Mouse (Mus musculus) stomach, embryonic 15.5 days (tissue): Measurements from ENCODE around the gene Gfra4. TPM values are rescaled to one million over a fixed set of nuclear protein-coding genes. Genes with fewer than 3 reads are reported as not detected.
A peak's percentile ranks its signal among the peaks of the same experiment; 100 is the strongest.

Source experiments
- ATAC-seq: fragments of 200-750 bp; cut with Nextera tagmentation; 2 replicates; pipeline ENCODE4 v1.8.0; 2017; ENCODE audit warnings: low read depth, moderate number of reproducible peaks, moderate TSS enrichment; ENCODE audit not compliant: insufficient read depth, low FRiP score
- H3K27ac ChIP-seq: fragments of 300-500 bp; sonication (generic); 2 replicates; pipeline ENCODE4 v1.5.1; 2015; ENCODE audit warnings: mild to moderate bottlenecking, inconsistent platforms
- H3K27me3 ChIP-seq: fragments of 300-500 bp; sonication (generic); replicated peaks from 2 replicates; pipeline ENCODE4 v1.6.1; 2015; ENCODE audit warnings: inconsistent platforms
- H3K36me3 ChIP-seq: fragments of 300-500 bp; sonication (generic); 2 replicates; pipeline ENCODE4 v1.6.1; 2015; ENCODE audit warnings: inconsistent platforms
- H3K4me1 ChIP-seq: fragments of 300-500 bp; sonication (generic); 2 replicates; pipeline ENCODE4 v1.6.1; 2015; ENCODE audit warnings: inconsistent platforms
- H3K4me2 ChIP-seq: fragments of 300-500 bp; sonication (generic); 2 replicates; pipeline ENCODE4 v1.6.1; 2015; ENCODE audit warnings: mild to moderate bottlenecking, inconsistent platforms
- H3K4me3 ChIP-seq: fragments of 300-500 bp; sonication (generic); replicated peaks from 2 replicates; pipeline ENCODE4 v1.5.1; 2015; ENCODE audit warnings: inconsistent platforms
- H3K9ac ChIP-seq: fragments of 300-500 bp; sonication (generic); 2 replicates; pipeline ENCODE4 v1.6.1; 2015; ENCODE audit warnings: inconsistent platforms
- H3K9me3 ChIP-seq: fragments of 300-500 bp; sonication (generic); 2 replicates; pipeline ENCODE4 v1.6.1; 2016; ENCODE audit warnings: inconsistent platforms
- WGBS: fragments of 180-500 bp; shearing (Covaris S2); methylation state at CpG from one replicate; pipeline ENCODE4 v1.1.7; 2015; 5-methylcytosine and 5-hydroxymethylcytosine counted together
- polyA plus RNA-seq: library from polyadenylated mRNA; unstranded; fragments of >200 nt; fragmentation: Nextera tagmentation; extraction: Ambion mirVana; gene quantifications from 2 replicates; pipeline ENCODE4 v1.2.1, GENCODE M21; 2015

Gfra4 gene
- polyA plus RNA-seq, 1 experiment from 2014 or later = 12.7 TPM

DNA sequence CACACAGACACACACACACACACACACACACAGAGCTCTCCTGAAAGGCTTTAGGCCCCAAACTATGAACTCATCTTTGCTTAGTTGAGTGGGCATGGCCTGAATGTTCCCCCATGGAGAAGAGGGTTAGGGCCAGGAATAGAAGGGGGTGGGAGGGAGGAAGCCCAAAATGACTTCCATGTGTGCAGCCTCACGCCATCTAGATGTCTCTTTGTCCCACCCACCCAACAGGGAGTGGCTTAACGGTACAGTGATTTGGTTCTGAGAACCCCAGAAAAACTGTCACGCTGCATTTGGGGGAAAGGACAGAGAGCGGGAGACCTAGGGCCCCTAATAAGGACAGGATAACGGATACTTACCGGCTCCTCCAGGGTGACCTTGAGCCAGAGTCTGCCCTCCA lies 17.9 kb upstream of the Gfra4 start:
- H3K4me3 ChIP-seq = no peak overlapping the region
- peaks cover 21% of the 10 kb centered on the region for H3K4me1 ChIP-seq
- no peak overlapping the region for H3K9ac ChIP-seq
- H3K9me3 ChIP-seq = no peaks in the 10 kb centered on the region
- peaks cover 23% of the 10 kb centered on the region for H3K27me3 ChIP-seq
- no peak overlapping the region for H3K4me2 ChIP-seq
- ATAC-seq = no peak
- WGBS = 67% methylated on average over 6 of the region's 6 CpGs
- H3K36me3 ChIP-seq = no peaks in the 10 kb centered on the region
- no peak overlapping the region for H3K27ac ChIP-seq

GRCm38 (mm10) chr2:131059781-131060540 lies 17.1 kb upstream of the Gfra4 start:
- ATAC-seq = no peak
- no peak overlapping the region for H3K27ac ChIP-seq

DNA sequence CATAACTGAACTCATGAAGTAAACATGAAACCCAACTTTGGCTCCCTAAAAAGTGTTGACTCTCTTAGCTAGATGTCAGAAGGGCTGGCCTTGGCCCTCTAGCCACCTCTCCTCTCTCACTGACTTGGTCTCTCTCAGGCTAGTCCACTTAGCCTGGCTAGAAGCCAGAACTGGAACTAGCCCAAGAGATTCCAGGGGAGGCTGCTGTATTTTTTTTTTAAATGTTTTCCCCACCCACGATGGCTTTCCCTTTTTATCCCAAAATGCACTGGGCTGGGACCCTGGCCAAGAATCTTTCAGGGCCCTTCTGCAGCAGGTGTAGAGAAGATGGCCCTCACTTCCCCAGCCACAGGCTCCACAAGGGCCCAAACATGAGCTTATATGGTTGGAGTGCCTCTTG lies 16.5 kb upstream of the Gfra4 start:
- H3K9me3 ChIP-seq = no peaks in the 10 kb centered on the region
- ATAC-seq = no peak
- no peak overlapping the region for H3K27ac ChIP-seq
- H3K27me3 ChIP-seq = peaks cover 33% of the 10 kb centered on the region
- no peaks in the 10 kb centered on the region for H3K36me3 ChIP-seq
- H3K9ac ChIP-seq = no peak overlapping the region
- no peak overlapping the region for H3K4me2 ChIP-seq
- no peak overlapping the region for H3K4me3 ChIP-seq
- 17% methylated on average over 1 of the region's 1 CpGs for WGBS
- peaks cover 32% of the 10 kb centered on the region for H3K4me1 ChIP-seq

More at GRCm38 (mm10) chr2:131059781-131060540, 17.1 kb upstream of the Gfra4 start:
- Histone ChIP-seq H3K4me1 (peaks cover 27% of the 10 kb centered on the region), H3K27me3 (peaks cover 30% of the 10 kb centered on the region), H3K9me3 (no peaks in the 10 kb centered on the region), H3K4me2 (no peak overlapping the region), H3K36me3 (no peaks in the 10 kb centered on the region), H3K4me3 (no peak overlapping the region), H3K9ac (no peak overlapping the region)
- WGBS = 69% methylated on average over 9 of the region's 9 CpGs

DNA sequence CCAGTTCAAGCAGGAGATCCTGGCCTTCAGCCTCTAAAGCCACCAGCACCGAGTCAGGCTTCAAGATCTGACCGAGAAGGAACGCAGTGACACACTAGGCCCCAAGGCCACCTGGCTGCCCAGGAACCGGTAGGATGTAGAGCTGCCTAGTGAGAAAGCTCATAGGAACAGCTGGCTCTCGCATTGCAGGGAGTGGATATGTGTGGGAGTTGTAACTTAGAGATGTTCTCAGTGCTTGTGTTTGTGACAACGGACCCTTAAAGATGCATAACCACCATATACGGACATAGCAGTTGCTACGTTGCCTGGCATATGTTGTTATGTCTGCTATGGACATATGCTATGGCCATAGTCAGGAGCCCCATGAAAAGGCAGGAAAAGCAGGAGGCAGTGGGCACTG lies 15.8 kb upstream of the Gfra4 start:
- Histone ChIP-seq H3K4me1 (peaks cover 39% of the 10 kb centered on the region), H3K27me3 (peaks cover 38% of the 10 kb centered on the region), H3K27ac (no peak overlapping the region), H3K9ac (no peak overlapping the region), H3K4me2 (no peak overlapping the region), H3K9me3 (no peaks in the 10 kb centered on the region), H3K4me3 (no peak overlapping the region), H3K36me3 (no peaks in the 10 kb centered on the region)
- 87% methylated on average over 8 of the region's 8 CpGs for WGBS
- ATAC-seq = no peak

DNA sequence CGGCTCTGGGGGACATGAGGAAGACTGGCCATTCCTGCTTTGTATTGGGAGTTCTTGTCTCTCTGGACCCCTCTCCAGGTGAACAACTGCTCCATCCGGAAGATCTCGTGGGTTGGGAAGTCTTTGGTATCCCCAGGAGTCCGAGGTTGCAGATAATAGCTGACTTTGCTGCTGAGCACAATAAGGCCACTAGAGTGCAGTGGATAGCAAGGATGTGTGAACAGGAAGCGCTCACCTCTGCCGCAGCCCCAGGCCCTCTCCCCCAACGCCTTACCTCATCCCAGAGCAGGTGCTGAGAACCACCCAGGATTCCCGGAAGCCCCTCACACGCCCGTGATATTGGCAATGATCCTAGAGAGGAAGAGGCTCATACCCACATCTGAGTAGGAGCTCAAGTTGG lies 13.3 kb upstream of the Gfra4 start:
- WGBS = 4% methylated on average over 10 of the region's 10 CpGs
- Histone ChIP-seq H3K27me3 (peaks cover 38% of the 10 kb centered on the region), H3K4me3 (peak overlapping the region; percentile 5; the same call in 1 of the 2 replicates), H3K4me1 (peaks cover 35% of the 10 kb centered on the region), H3K27ac (no peak overlapping the region), H3K9me3 (no peaks in the 10 kb centered on the region), H3K9ac (no peak overlapping the region), H3K4me2 (peak overlapping the region; percentile 19), H3K36me3 (no peaks in the 10 kb centered on the region)
- no peak for ATAC-seq

DNA sequence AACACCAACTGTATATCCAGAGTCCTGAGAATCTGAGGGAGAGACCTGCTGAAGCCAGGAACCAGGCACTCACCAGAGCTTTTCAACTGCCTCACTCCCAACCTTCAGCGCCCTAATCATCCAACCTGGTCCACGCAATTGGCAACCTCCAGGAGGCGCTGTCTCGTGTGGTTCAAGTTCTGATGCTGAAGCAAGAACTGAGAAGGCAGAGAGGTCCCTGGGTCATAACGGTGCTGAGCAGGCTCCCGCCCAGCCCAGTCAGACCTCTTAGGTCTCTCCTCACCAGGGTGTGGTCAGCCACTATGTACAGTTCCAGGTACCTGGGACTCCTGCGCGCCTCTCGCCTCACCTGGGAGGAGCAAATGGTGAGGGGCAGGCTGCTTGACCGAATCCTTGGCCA lies 12.7 kb upstream of the Gfra4 start:
- H3K27ac ChIP-seq = no peak overlapping the region
- peaks cover 35% of the 10 kb centered on the region for H3K4me1 ChIP-seq
- H3K4me2 ChIP-seq = peak overlapping the region; percentile 19
- H3K4me3 ChIP-seq = peak overlapping the region; percentile 5; the same call in 1 of the 2 replicates
- peaks cover 38% of the 10 kb centered on the region for H3K27me3 ChIP-seq
- no peak overlapping the region for H3K9ac ChIP-seq
- no peaks in the 10 kb centered on the region for H3K9me3 ChIP-seq
- no peak for ATAC-seq
- WGBS = 6% methylated on average over 10 of the region's 10 CpGs
- H3K36me3 ChIP-seq = no peaks in the 10 kb centered on the region

- H3K27ac ChIP-seq = no peak overlapping the region
- 6% methylated on average over 21 of the region's 21 CpGs for WGBS
- no peaks in the 10 kb centered on the region for H3K9me3 ChIP-seq
- H3K36me3 ChIP-seq = no peaks in the 10 kb centered on the region
- ATAC-seq = no peak
- peak overlapping the region; percentile 32 for H3K4me3 ChIP-seq
- peaks cover 38% of the 10 kb centered on the region for H3K27me3 ChIP-seq
- H3K4me1 ChIP-seq = peaks cover 31% of the 10 kb centered on the region
- H3K4me2 ChIP-seq = peak overlapping the region; percentile 54
- H3K9ac ChIP-seq = peak overlapping the region; percentile 6; the same call in 1 of the 2 replicates
These were observed 11.9 kb upstream of the Gfra4 start for GRCm38 (mm10) chr2:131054646-131055264.

GRCm38 (mm10) chr2:131053851-131054645 lies 11.2 kb upstream of the Gfra4 start:
- Histone ChIP-seq H3K27ac (no peak overlapping the region), H3K4me3 (peak overlapping the region; percentile 32), H3K4me2 (peak overlapping the region; percentile 54), H3K4me1 (peaks cover 27% of the 10 kb centered on the region), H3K9ac (no peak overlapping the region), H3K36me3 (no peaks in the 10 kb centered on the region), H3K27me3 (peaks cover 38% of the 10 kb centered on the region), H3K9me3 (no peaks in the 10 kb centered on the region)
- 3% methylated on average over 45 of the region's 45 CpGs for WGBS
- no peak for ATAC-seq

- no peaks in the 10 kb centered on the region for H3K9me3 ChIP-seq
- H3K4me1 ChIP-seq = peaks cover 27% of the 10 kb centered on the region
- ATAC-seq = no peak
- no peak overlapping the region for H3K4me3 ChIP-seq
- H3K27ac ChIP-seq = no peak overlapping the region
- H3K27me3 ChIP-seq = peaks cover 38% of the 10 kb centered on the region
- H3K4me2 ChIP-seq = no peak overlapping the region
- H3K9ac ChIP-seq = no peak overlapping the region
- no peaks in the 10 kb centered on the region for H3K36me3 ChIP-seq
- 77% methylated on average over 6 of the region's 6 CpGs for WGBS
These were observed 10.1 kb upstream of the Gfra4 start for GRCm38 (mm10) chr2:131052862-131053418.

GRCm38 (mm10) chr2:131052043-131052442 lies 9.2 kb upstream of the Gfra4 start:
- peaks cover 38% of the 10 kb centered on the region for H3K27me3 ChIP-seq
- no peaks in the 10 kb centered on the region for H3K9me3 ChIP-seq
- no peak overlapping the region for H3K27ac ChIP-seq
- peaks cover 27% of the 10 kb centered on the region for H3K4me1 ChIP-seq
- H3K36me3 ChIP-seq = no peaks in the 10 kb centered on the region
- no peak overlapping the region for H3K4me3 ChIP-seq
- 71% methylated on average over 5 of the region's 5 CpGs for WGBS
- no peak for ATAC-seq
- no peak overlapping the region for H3K9ac ChIP-seq
- H3K4me2 ChIP-seq = no peak overlapping the region

GRCm38 (mm10) chr2:131046025-131046424 lies 3.1 kb upstream of the Gfra4 start:
- peaks cover 13% of the 10 kb centered on the region for H3K4me1 ChIP-seq
- WGBS = 58% methylated on average over 2 of the region's 2 CpGs
- H3K9me3 ChIP-seq = no peaks in the 10 kb centered on the region
- H3K27ac ChIP-seq = no peak overlapping the region
- peaks cover 22% of the 10 kb centered on the region for H3K27me3 ChIP-seq
- H3K4me2 ChIP-seq = no peak overlapping the region
- H3K9ac ChIP-seq = no peak overlapping the region
- H3K4me3 ChIP-seq = no peak overlapping the region
- no peak for ATAC-seq
- no peaks in the 10 kb centered on the region for H3K36me3 ChIP-seq
